Mouse (Mus musculus) layer of hippocampus, postnatal 14 days (tissue): ENCODE measurements around the gene Cacna2d1. TPM values are rescaled to one million over a fixed set of nuclear protein-coding genes. Genes with fewer than 3 reads are reported as not detected.

ENCODE experiments used
- DNase-seq, 2 experiments: peaks; one replicate each; pipeline ENCODE4 v3.0.0; 2021 to 2022; ENCODE audit warnings: low spot score in 2 of 2, mixed read lengths in 1 of 2
- total RNA-seq, 2 experiments: library from RNA; stranded (reverse); gene quantifications; 2 replicates each; pipeline ENCODE4 v1.2.3; 2021

The Cacna2d1 gene
- total RNA-seq, 2 experiments from 2014 or later = 134 to 141 TPM

DNA sequence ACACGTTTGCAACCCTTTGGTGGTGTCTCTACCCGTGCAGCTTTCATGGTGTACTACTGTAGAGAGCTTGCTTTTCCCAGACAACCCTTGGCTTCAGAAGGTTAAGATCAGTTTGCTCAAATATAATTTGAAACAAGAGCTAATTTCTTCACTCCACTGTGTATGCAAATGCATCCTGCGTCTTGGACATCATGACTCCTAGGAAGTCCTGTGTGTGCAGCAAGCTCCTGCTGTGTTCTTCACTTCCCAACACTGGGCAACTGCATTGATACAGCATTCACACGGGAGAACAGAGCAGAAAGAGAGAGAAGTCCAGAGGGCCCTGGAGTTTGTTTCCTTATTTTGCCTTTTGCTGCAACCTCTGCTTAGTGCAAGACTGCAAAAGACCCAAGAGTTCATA, 48.1 kb downstream of the Cacna2d1 start:
- no peak for DNase-seq

DNA sequence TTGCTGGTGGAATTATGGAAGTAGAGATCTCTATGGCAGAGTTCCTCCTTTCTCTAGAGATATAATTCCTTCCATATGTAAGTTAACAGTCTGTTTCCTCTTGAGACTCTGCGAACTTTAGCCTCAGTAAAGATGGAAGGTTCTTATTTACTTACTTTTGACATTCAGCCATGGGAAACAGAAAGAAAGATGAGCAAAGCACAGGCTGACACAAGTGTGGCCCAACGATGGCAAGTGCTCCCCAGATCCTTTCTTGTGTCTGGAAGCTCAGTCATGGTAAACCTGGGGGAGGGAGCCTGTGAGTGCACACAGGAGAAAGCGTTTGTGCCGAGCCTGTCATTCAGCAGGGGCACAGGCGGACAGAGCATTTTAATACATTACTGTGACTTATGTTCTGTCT, 48.9 kb downstream of the Cacna2d1 start:
- DNase-seq = no peak

DNA sequence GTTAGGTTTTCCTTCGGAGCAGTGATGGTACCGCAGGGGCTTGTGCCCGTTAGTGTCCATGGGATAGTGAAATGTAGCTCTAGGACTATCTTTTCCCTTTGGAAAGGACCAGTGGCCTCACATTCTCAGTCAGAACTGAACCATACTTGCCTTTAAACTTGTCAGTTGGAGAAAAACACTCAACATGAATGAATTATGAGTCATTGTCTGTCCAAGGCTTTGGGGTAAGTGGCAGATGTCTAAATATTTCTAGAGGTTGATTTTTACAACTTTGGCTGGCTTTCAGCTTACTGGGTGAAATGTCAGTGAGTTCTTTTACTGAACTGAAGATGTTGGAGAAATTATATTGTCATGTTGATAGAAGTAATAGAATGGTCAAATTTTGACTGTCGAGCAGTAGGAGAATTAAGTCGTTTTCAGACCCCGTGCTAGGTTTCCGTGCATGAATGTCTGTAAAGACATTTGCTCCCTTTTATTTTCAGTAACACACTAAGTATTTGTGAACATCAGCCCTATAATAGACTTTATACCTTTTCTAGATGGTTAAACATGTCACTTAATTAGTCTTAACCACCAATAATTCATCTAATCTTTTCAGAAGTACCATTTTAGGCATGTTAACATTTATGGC, 50.9 kb downstream of the Cacna2d1 start:
- DNase-seq = no peak

DNA sequence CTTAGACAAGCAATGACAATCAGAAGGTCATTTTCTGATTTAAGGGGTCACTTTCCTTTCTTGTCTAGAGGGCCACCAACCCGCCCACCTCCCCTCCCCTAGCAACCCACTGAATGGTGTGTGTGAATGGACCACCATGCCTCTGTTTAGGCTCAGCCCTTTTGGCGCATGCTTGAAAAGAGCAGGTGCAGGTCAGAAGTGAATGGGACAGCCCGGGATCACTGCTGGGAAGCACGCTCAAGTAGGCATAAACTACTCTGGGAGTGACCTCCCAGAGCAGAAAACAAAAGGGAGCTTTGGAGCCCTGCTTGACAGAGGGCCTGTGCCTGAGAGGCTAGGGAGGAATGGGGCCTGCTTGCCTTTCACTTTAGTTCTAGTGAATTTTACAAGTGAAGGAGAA, 51.4 kb downstream of the Cacna2d1 start:
- no peak for DNase-seq

DNA sequence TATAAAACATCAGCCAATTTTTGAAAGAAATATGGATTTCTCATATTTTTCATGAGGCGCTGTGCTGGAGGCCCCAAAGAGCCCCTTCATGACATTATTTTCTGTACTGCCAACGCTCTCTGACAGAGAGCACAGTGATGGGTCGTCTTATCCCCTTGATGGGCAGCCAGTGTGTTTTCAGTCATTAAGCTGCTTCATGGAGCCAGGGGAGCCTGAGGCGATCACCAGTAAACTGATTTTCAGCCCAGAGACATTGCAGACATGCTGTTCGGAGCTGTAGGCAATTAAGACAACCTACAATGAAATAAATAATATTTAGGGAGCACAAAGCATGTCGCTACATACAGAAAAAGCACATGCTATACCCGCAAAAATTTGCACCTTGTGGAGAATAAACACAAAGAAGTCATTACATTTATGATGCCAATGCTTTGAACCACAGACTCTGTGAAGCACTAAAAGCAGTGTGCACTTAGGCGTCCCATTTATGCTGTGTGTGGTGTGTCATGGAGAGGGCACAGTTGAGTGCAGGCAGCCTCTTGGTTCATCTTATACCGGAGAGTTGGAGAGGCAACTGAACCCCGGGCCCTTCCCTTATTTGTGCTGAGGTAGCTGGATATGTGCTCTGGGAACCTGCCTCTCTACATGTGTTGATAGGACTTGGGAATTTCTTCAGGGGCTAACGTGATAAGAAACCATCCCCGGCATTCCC, 57.1 kb downstream of the Cacna2d1 start:
- DNase-seq = no peak

DNA sequence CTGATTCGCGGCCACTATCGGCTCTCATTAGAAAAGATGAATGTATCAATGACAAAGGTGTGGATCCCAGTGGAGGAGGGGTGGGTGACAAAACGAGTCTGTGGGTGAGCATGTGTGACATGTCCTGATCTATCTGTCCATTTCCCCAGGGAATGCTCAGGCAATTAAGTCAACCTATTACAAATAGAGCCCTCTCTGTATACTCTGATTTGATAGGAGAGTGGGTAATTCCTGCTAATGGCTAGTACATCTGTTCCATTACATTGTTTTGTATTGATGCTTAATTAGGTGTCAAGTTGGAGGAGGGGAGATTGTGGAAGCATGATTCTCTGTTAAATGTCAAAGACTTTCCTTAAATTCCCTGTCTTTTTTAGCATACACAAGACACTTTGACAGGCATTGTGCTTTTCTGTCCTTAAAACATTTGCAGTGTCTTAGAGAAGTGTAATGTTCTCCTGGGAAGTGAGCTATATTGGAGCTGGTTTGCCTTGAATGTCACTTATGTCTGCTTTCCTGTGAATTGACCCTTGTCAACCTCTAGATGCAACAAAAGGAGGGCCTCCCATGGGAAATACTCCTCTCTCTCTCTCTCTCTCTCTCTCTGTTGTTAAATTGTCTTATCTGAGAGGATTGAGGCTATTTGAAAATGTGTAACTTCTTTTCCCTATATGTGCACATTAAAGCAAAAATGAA, 58.9 kb downstream of the Cacna2d1 start:
- no peak for DNase-seq

DNA sequence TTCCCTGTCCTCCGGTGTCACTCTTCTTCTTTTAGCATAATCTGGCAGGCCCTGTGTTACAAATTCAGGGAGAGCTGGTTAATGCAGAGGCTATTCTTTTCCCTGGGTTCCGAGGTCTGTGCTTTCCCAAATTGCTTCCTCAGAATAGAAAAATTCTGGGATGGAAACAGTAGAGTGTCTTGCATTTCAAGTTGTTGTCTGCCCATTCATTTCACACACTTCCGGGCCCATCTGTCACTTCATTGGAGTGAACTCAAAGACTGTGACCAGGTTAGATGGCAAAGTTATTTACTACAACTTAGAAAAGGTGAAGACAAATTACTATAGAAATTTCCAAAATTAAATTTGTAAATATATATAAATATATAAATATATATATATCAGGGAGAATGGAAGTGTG, 62.7 kb downstream of the Cacna2d1 start:
- no peak for DNase-seq

DNA sequence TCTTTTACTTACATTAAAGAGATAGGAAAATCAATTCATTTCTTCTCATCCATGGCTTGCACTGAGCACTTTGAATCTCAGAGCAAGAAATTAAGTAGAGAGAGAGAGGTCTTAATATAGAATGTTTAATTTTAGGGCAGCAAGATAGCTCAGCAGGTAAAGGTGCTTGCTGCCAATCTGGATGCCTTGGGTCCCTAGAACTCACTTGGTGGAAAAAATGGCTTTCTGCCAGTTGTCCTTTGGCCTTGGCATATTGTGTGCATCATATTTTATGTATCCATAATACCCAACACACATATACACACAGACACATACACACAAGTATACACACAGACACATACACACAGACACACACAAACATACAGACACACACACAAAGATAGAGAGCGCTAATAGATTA, 63.3 kb downstream of the Cacna2d1 start:
- no peak for DNase-seq

DNA sequence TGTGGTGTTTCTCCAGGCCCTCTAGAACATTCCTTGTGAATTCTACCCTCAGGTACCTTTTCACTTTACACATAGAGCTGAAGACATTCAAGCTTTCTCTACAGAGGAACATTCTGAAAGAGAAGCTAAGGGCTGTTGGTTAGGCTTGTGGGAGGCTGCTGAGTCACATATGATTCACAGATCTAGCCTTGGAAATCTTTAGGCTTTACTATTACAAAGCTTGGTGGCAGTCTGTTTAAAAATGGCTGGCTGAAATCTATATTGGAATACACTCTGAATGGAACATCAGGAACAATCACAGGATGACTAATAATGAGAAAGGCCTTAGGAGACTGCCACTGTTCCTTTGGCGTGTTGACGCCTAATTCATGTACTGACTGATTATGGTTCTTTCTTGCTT, 66.4 kb downstream of the Cacna2d1 start:
- peak in 1 of 2 experiments; percentile 15 for DNase-seq

DNA sequence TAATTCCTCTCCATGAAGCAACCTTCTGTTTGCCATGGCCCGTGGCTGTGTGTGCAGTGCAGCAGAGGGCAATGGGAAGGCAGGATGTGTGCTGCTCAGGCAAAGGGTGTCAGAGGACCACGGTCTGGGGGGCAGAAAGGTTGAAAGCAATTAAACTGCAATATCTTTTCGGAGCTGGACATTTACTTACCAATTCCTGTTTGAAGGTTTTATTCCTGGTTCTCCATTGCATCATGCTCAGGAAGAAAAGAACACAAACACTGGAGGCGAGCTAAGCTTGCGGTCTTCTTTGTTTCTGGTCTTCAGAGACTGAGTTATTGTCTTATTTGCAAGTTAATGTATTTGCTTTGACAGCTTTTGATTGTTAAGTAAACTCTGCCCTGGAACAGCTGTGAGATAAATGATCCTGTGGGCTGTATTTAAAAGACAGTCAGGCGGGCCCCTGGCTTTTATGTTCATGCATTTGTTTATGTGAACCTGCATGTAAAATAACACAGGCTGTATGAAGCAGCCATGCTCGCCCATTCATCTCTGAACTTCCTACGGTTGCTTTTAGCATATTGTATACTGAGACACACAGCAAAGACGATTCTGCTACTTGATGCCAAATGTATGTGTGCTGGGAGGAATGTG, 68.1 kb downstream of the Cacna2d1 start:
- DNase-seq = no peak

DNA sequence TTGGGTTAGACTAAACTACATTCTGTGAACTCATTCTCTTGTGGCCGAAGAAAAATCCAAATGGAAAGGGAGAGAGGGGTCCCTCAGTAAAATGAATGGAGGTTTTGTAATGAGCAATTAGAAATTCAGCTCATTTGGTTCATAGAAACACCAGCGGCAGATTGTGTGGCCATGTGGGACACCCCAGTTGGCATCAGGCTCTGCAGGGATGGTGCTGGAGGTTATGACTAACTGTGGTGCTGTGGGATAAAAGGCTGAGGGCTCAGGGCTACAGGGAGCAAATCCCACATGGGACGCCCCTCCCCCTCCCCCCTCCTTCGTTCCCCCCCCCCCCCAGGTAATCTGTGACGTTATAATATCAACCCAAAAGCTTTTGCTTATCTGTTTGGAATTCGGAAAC, 69.8 kb downstream of the Cacna2d1 start:
- peak; percentile 45 to 85 for DNase-seq

DNA sequence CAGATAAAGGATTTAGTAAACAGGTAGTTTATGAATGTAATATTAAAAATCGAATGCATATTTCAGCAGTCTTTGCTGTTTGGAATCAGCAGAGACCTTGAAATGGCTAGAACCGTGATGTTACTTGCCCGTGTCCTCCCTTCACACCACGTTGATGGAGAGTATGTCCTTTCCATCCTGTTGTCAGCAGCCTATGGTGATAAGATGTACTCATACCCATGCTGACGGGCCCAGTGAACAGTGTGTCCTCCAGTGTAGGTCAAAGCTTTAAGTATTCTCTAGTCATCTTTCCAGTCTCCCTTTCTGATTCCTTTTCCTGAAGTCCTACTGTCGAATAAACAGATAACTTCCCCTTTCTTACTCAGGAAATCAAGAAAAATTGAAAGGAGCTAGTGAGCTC, 72.5 kb downstream of the Cacna2d1 start:
- DNase-seq = no peak

DNA sequence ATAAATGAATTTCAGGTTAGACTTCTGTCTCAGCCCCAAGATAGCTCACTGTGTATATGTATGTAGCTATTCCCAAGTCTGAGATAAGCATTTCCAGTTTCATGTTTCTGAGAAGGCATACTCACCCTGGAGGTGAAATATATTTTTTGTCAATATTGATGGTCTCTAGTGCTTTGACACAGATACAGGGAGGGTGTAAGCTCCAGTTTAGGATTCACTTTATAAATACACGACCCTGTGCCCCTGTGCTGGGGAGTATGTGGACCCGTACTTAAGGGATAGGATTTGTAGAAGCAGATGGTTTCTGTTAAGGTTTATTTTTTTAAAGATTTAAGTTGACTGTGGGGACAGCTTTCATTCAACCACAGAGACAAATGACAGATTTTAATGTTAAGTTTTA, 79.2 kb downstream of the Cacna2d1 start:
- DNase-seq = no peak

DNA sequence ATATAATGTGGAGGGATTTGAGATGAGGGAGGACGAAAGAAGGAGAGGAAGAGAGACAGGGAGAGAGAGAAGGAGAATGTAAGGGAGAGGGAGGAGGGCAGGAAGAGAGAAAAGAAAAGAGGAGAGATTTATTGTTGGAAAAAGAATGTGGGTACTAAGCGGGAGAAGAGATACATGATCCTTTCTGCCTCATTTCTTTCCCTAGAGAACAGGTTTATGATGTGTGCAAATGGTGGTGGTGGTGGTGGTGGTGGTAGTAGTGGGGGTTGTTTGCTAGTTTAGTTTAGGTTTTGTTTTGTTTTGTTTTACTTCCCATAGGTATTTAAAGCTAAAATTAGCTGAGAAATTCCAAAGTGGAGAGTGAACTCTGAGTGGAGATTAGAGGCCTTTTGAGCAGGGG, 79.9 kb downstream of the Cacna2d1 start:
- no peak for DNase-seq

DNA sequence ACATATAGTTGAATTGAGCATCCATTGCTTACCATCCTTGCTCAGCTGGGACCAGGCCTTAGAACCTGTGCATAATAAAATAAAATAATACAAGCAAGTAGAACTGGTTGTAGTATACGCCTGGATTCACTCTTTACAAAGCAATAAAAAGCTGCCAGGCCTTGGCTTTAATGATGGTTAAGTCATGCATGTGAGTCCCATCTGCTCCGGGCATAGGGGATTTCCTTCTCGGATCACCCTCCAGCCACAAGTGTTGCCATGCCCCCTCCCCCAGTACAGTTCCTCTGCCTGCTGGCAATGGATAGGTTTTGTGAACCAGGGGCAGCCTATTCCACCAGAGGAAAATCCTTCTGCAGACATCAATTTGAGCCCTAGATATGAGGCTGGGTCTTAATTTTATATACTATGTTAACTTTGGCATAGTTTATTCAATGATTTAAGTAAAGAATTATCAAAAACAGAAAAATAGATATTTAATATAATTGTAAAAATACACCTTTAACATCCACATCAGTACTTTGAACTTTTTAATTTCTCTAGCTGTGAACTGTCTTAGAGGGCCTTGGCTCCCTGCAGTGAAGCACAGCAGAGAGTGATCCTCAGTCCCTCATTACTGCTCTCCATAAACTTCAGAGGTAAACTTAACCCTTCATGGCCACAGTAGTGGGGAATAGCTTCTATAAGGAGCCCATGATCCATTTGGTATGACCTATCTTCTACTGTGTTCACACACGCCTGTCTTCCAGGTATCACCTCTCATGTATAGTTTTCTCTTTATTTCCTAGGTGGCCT, 90.3 kb downstream of the Cacna2d1 start:
- DNase-seq = no peak

DNA sequence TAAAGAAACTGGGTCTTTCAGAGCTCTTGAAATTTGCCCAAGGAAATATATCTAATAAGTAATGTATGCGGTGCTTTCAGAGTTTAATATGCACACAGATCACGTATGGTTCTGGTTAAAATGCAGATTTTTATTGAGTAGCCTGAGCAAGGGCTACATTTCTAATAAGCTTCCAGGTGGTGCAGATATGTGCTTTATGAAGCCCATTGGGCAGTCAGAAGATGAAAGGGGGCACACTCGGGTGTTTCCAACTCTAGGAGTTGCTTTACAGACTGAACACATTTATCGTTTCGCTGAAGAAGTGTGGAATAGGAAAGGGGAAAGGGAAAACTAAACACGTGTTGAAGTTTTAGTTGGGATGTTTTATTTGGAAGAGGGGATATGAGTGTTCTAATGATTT, 94.4 kb downstream of the Cacna2d1 start:
- DNase-seq = no peak

DNA sequence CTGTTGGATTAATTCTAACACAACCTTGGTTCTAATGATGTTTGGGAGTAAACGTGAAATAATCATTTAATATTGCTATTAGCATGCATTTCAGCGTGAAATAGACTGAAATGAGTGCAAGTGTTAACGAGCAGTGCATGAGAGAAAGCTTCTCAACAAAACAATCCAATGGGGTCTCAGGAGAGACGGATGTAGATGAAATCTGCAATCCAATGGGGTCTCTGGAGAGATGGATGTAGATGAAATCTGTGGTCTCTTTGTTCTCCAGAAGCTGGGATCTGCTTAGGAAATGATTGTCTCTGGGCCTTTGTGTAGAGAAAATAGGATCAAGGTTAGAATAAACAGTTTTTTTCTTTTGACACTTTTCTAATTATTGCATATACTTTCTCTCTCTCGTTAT, 95.0 kb downstream of the Cacna2d1 start:
- no peak for DNase-seq

DNA sequence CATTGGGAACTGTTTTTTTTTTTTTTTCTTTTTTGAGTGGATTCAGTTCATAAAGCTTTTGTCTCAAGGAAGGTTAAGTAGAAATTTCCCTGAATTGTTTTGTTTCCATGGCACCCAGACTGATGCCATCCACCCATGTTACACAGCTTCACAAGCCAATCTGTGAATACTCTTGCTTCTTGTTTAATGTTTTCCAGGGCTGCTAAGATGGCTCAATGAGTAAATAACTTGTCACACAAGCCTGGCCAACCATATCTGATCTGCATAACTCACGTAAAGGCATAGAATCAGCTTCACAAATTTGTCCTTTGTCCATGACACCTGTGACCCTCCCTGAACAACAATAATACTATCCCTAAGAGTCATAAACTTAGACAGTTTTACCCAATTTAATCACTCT, 99.1 kb downstream of the Cacna2d1 start:
- no peak for DNase-seq

DNA sequence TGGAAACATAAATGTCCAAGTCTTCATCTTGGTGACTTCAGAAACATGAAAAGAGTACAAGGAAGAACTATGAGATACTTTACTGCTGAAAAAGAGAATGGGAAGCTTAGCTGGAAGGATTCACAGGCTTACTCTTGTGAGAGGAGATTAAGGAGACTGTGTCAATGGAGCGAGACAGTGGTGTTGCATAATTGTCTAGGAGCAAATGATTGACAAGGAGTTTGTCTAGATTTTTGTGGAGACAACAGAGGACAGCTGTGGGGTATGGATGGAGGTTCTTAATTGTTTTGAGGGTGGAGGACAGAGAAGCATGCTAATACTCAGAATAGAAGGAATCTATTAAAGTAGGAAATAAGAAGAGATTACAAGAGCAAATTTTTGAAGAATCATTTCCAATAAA, 100.8 kb downstream of the Cacna2d1 start:
- DNase-seq = no peak

DNA sequence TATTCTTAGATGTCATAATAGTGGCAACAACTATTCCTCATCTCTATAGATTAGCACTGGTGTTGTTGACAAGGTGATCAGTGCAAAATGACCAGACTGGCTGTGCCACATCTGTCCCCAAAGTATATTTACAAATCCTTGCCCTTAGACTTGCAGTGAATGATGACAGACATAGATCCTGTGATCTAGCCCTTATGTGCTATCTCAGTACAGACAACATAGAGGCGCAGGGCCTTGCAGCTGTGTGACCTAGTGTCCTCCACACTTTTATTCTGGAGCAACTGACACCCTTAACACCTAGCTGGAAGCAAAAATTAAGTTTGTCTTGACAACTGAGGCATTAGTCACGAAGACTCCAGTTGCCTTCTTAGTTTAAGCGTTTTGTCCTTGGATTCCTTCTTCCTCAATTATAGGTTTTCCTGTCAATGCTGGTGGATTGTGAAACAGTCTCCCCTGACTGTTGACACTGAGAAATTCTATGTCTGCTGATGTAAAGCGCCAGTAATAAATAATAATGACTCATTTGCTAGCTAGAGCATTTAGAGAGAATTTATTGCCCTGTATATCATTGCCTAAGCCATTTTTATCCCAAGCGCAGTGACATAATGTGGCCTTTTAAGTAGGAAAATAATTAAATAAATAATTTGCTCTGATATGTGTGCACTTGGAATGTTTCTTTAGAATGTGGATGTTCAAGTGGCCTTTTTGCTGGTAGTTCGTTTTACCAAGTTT, 110.8 kb downstream of the Cacna2d1 start:
- DNase-seq = no peak
